Mouse (Mus musculus) hindbrain, embryonic 14.5 days (tissue): ENCODE measurements around the gene Gm7271. TPM values are rescaled to one million over a fixed set of nuclear protein-coding genes. Genes with fewer than 3 reads are reported as not detected.
A peak's percentile ranks its signal among the peaks of the same experiment; 100 is the strongest.

Source experiments
- ATAC-seq: fragments of 200-750 bp; cut with Nextera tagmentation; 2 replicates; pipeline ENCODE4 v1.8.0; 2017; ENCODE audit warnings: moderate number of reproducible peaks, mild to moderate bottlenecking, moderate TSS enrichment, moderate library complexity; ENCODE audit not compliant: low FRiP score
- DNase-seq: peaks from one replicate; pipeline ENCODE4 v3.0.0-alpha.2; 2015; ENCODE audit warnings: low spot score
- H3K27ac ChIP-seq: fragments of 300-500 bp; sonication (generic); 2 replicates; pipeline ENCODE4 v1.5.1; 2014; ENCODE audit warnings: mild to moderate bottlenecking, moderate library complexity
- H3K27me3 ChIP-seq: fragments of 300-500 bp; sonication (generic); 2 replicates; pipeline ENCODE4 v1.6.1; 2014; ENCODE audit warnings: mild to moderate bottlenecking, low read length, mixed read lengths; ENCODE audit not compliant: control insufficient read depth, insufficient read depth
- H3K36me3 ChIP-seq: fragments of 300-500 bp; sonication (generic); replicated peaks from 2 replicates; pipeline ENCODE4 v1.6.1; 2014; ENCODE audit not compliant: control insufficient read depth, insufficient read depth
- H3K4me1 ChIP-seq: fragments of 300-500 bp; sonication (generic); replicated peaks from 2 replicates; pipeline ENCODE4 v1.6.1; 2014; ENCODE audit warnings: antibody characterized with exemption, low read length, mixed read lengths; ENCODE audit not compliant: control insufficient read depth, insufficient read depth
- H3K4me2 ChIP-seq: fragments of 300-500 bp; sonication (generic); replicated peaks from 2 replicates; pipeline ENCODE4 v1.6.1; 2014; ENCODE audit warnings: mild to moderate bottlenecking, moderate library complexity
- H3K4me3 ChIP-seq: fragments of 300-500 bp; sonication (generic); replicated peaks from 2 replicates; pipeline ENCODE4 v1.5.1; 2014; ENCODE audit warnings: mild to moderate bottlenecking, low read length
- H3K9ac ChIP-seq: fragments of 300-500 bp; sonication (generic); 2 replicates; pipeline ENCODE4 v1.6.1; 2014
- H3K9me3 ChIP-seq: fragments of 300-500 bp; sonication (generic); 2 replicates; pipeline ENCODE4 v1.6.1; 2016; ENCODE audit warnings: low read length; ENCODE audit not compliant: control insufficient read depth
- WGBS: fragments of 180-500 bp; shearing (Covaris S2); extraction: QIAGEN DNeasy Blood & Tissue Kit; methylation state at CpG from one replicate; pipeline ENCODE4 v1.1.7; 2014; 5-methylcytosine and 5-hydroxymethylcytosine counted together
- polyA plus RNA-seq: library from polyadenylated mRNA; unstranded; fragments of >200 nt; fragmentation: Nextera tagmentation; extraction: Ambion mirVana; gene quantifications from 2 replicates; pipeline ENCODE4 v1.2.1, GENCODE M21; 2014

Gm7271 gene
- polyA plus RNA-seq, 1 experiment from 2014 or later: not detected

DNA sequence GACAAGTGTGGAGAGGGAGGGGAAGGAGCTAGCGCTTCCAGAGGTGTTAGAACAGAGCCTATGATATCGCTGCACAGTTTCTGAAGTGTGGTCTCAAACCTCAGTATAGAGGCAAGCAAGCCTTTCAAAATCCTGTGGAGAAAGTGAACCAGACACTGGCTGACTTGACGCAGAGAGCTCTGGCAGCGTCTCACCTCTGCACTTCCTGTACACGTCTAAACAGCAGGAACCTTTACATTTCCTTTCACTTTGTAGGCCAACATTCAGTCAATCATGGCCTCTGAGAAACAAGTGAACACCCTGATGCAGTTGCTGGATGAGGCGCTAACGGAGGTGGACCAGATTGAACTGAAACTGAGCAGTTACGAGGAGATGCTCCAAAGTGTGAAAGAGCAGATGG, 59.4 kb downstream of the Gm7271 start:
- Histone ChIP-seq H3K4me3 (no peak overlapping the region), H3K36me3 (peaks cover 73% of the 10 kb centered on the region), H3K4me1 (no peaks in the 10 kb centered on the region), H3K9ac (no peak overlapping the region), H3K27ac (no peak overlapping the region), H3K4me2 (no peak overlapping the region), H3K9me3 (no peaks in the 10 kb centered on the region), H3K27me3 (no peaks in the 10 kb centered on the region)
- DNase-seq: no peak
- WGBS: 93% methylated on average over 8 of the region's 8 CpGs
- no peak for ATAC-seq

DNA sequence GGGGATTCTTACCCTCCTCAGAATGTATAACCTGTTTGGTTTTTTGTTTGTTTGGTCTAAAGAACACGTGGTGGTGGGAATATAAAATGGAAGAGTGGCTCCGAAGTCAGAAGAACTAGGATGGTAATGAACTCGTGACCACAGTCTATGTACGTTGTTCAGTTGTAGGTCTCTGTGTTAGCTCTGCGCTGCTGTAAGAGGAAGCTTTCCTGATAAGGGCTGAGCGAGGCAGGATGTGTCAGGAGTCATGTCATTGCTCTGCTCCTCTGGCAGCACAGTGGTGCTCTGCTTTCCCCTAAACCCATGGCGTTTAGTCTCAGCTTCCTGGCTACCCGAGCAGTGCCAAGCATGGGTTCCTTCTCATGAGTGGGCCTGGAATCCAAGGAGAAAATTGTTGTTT, 66.6 kb downstream of the Gm7271 start:
- Histone ChIP-seq H3K27me3 (no peaks in the 10 kb centered on the region), H3K36me3 (peaks cover 67% of the 10 kb centered on the region), H3K4me1 (no peaks in the 10 kb centered on the region), H3K4me2 (no peak overlapping the region), H3K9me3 (no peaks in the 10 kb centered on the region), H3K27ac (no peak overlapping the region), H3K9ac (no peak overlapping the region), H3K4me3 (no peak overlapping the region)
- ATAC-seq: no peak
- WGBS: 92% methylated on average over 8 of the region's 8 CpGs
- DNase-seq: no peak

- H3K27ac ChIP-seq: no peak overlapping the region
- no peak overlapping the region for H3K4me2 ChIP-seq
- H3K9ac ChIP-seq: no peak overlapping the region
- no peaks in the 10 kb centered on the region for H3K27me3 ChIP-seq
- H3K4me3 ChIP-seq: no peak overlapping the region
- H3K36me3 ChIP-seq: peaks cover 92% of the 10 kb centered on the region
- H3K4me1 ChIP-seq: no peaks in the 10 kb centered on the region
- no peak for ATAC-seq
- DNase-seq: peak; percentile 46
- H3K9me3 ChIP-seq: no peaks in the 10 kb centered on the region
- WGBS: 37% methylated on average over 3 of the region's 3 CpGs
These were observed 81.5 kb downstream of the Gm7271 start for GRCm38 (mm10) chr5:76565321-76565720.

Other genes starting within 250 kb of the Gm7271 start
- 16.5 and 19.2 TPM in 2 replicates for gene Clock, start 179.2 kb upstream of the Gm7271 start, polyA plus RNA-seq
- gene Pdcl2, start 152.9 kb upstream of the Gm7271 start, polyA plus RNA-seq: not detected in 2 replicates
- gene Nmu, start 120.3 kb upstream of the Gm7271 start, polyA plus RNA-seq: 1.8 and 2.2 TPM in 2 replicates
- gene Exoc1, start 45.3 kb downstream of the Gm7271 start, polyA plus RNA-seq: 59.1 and 62.1 TPM in 2 replicates
- 3.6 and 4.2 TPM in 2 replicates for gene Cep135, start 104.7 kb downstream of the Gm7271 start, polyA plus RNA-seq
- 51.0 and 56.9 TPM in 2 replicates for gene C530008M17Rik, start 172.5 kb downstream of the Gm7271 start, polyA plus RNA-seq